Mouse (Mus musculus): ENCODE measurements around the gene Mypn.

GRCm38 (mm10) chr10:63243493-63244054, 39.8 kb upstream of the Mypn start, which contains the start of gene Herc4:
- TF ChIP-seq GATA1 (IDR thresholded peaks at IDR 0.05; ENCODE audit: borderline replicate concordance, low read length) (no peak), FLI1 (IDR thresholded peaks at IDR 0.05; ENCODE audit: low read length) (no peak)

Data from megakaryocyte, embryonic 14.5 days (primary cell).